Mouse (Mus musculus) neural tube, embryonic 15.5 days (tissue): ENCODE measurements around the gene Pter. TPM values are rescaled to one million over a fixed set of nuclear protein-coding genes. Genes with fewer than 3 reads are reported as not detected.
A peak's percentile ranks its signal among the peaks of the same experiment; 100 is the strongest.

Source experiments
- ATAC-seq: fragments of 200-750 bp; cut with Nextera tagmentation; 2 replicates; pipeline ENCODE4 v1.8.0; 2017; ENCODE audit warnings: mild to moderate bottlenecking, moderate TSS enrichment, moderate library complexity; ENCODE audit not compliant: low FRiP score
- H3K27ac ChIP-seq: fragments of 300-500 bp; sonication (generic); replicated peaks from 2 replicates; pipeline ENCODE4 v1.5.1; 2015; ENCODE audit warnings: mild to moderate bottlenecking, inconsistent platforms
- H3K27me3 ChIP-seq: fragments of 300-500 bp; sonication (generic); replicated peaks from 2 replicates; pipeline ENCODE4 v1.6.1; 2015; ENCODE audit warnings: inconsistent platforms
- H3K36me3 ChIP-seq: fragments of 300-500 bp; sonication (generic); 2 replicates; pipeline ENCODE4 v1.6.1; 2015; ENCODE audit warnings: inconsistent platforms
- H3K4me1 ChIP-seq: fragments of 300-500 bp; sonication (generic); 2 replicates; pipeline ENCODE4 v1.6.1; 2015; ENCODE audit warnings: inconsistent platforms
- H3K4me2 ChIP-seq: fragments of 300-500 bp; sonication (generic); 2 replicates; pipeline ENCODE4 v1.6.1; 2015; ENCODE audit warnings: inconsistent platforms, mild to moderate bottlenecking, moderate library complexity
- H3K4me3 ChIP-seq: fragments of 300-500 bp; sonication (generic); replicated peaks from 2 replicates; pipeline ENCODE4 v1.5.1; 2015; ENCODE audit warnings: mild to moderate bottlenecking, inconsistent platforms
- H3K9ac ChIP-seq: fragments of 300-500 bp; sonication (generic); replicated peaks from 2 replicates; pipeline ENCODE4 v1.6.1; 2015; ENCODE audit warnings: mild to moderate bottlenecking, inconsistent platforms
- H3K9me3 ChIP-seq: fragments of 300-500 bp; sonication (generic); replicated peaks from 2 replicates; pipeline ENCODE4 v1.6.1; 2016; ENCODE audit warnings: inconsistent platforms
- WGBS: fragments of 180-500 bp; shearing (Covaris S2); methylation state at CpG from one replicate; pipeline ENCODE4 v1.1.7; 2015; ENCODE audit warnings: mixed read lengths; 5-methylcytosine and 5-hydroxymethylcytosine counted together
- polyA plus RNA-seq: library from polyadenylated mRNA; unstranded; fragments of >200 nt; fragmentation: Nextera tagmentation; extraction: Ambion mirVana; gene quantifications from 2 replicates; pipeline ENCODE4 v1.2.1, GENCODE M21; 2015

Pter gene
- polyA plus RNA-seq, 1 experiment from 2014 or later = 6.6 TPM

DNA sequence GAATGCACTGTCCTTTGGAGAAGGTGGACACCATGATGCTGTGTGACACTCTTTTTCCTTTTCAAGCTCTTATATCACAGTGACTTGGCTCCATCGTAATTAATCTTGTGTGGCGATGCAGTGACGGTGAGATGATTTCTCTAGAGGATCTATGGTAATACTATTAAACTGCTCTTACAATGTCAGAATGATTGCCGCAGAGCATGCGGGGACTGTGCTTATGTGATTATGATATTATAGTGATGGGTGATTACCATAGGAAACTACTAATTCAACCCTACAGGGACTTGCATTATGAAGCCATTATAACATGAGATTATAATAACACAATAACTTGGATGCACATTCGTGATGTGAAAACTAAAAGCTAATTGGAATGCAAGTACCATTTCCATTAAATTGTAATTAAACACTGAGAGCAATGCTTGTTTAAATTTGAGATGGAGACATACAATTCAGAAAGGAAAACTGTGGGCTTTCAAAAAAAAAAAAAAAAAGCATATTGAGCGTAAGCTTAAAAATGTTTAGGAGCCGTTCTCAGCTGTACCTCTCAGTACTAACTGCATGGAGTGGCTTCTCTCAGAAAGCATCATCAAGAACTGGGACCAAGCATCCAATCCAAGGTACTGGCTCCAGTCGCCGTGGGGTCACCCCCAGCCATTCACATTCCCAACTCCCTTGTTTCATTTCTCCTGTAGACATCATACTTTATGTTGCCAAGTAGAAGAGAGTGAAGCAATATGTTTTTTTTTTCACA lies 13.8 kb downstream of the Pter start:
- Histone ChIP-seq H3K27ac (no peak overlapping the region), H3K4me2 (no peak overlapping the region), H3K9me3 (no peaks in the 10 kb centered on the region), H3K4me3 (no peak overlapping the region), H3K9ac (no peak overlapping the region), H3K4me1 (no peaks in the 10 kb centered on the region), H3K27me3 (no peaks in the 10 kb centered on the region), H3K36me3 (no peaks in the 10 kb centered on the region)
- ATAC-seq = peak; percentile 94
- WGBS = 53% methylated on average over 10 of the region's 10 CpGs

DNA sequence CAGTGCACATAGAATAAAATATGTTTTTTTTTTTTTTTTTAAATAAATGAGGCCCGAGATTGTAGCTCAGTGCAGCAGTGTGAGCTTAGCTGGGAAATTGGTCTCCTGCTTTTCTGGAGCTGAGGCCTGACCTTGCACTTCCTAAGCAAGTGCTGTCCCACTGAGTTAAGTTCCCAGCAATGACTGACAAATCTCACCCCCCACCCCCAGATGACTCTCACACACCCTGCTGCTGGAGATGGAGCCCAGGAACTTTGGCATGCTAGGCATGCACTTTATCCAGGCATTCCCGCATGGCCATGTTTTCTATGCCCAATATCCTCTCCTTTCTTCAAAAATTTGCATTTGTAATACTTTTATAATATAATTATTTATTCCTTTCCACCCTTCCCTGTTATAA lies 14.8 kb downstream of the Pter start:
- Histone ChIP-seq H3K9me3 (no peaks in the 10 kb centered on the region), H3K27me3 (no peaks in the 10 kb centered on the region), H3K9ac (no peak overlapping the region), H3K4me1 (no peaks in the 10 kb centered on the region), H3K27ac (no peak overlapping the region), H3K4me2 (no peak overlapping the region), H3K4me3 (no peak overlapping the region), H3K36me3 (no peaks in the 10 kb centered on the region)
- 68% methylated on average over 2 of the region's 2 CpGs for WGBS
- no peak for ATAC-seq

DNA sequence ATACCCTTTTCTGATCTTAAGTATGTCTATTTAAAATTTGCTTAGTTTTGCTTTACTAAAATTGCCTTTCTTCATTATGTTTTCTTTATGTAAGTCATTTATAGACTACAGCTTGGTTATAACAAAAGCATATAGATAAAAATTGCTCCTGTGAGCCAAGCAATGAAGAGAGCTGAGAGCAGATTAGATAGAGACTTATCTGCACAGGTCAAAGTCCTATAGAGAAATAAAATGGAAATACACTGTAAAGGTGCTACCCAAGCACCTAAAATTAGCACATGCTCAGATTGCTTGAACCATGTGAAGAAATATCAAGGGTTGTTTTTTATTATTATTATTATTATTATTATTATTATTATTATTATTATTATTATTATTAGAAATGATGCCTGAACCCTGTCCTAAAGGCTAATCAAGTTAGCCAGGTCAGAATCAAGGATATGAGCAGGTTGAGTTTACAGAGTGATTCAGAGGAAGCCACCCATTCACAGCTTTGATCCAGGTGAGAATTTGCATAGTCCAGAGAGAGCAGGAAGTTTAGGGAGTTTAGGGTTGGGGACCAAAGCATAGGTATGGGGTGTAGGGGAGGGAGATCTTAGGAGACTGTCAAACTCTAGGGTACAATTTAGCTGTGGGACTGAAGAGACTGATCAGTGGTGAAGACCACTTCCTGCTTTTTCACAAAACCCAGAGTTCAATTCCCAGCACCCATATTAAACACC lies 33.0 kb downstream of the Pter start:
- no peaks in the 10 kb centered on the region for H3K36me3 ChIP-seq
- H3K4me3 ChIP-seq = no peak overlapping the region
- no peak for ATAC-seq
- H3K4me2 ChIP-seq = no peak overlapping the region
- no peaks in the 10 kb centered on the region for H3K4me1 ChIP-seq
- no peak overlapping the region for H3K9ac ChIP-seq
- H3K9me3 ChIP-seq = no peaks in the 10 kb centered on the region; the same call in 1 of the 2 replicates
- H3K27me3 ChIP-seq = no peaks in the 10 kb centered on the region
- no peak overlapping the region for H3K27ac ChIP-seq

DNA sequence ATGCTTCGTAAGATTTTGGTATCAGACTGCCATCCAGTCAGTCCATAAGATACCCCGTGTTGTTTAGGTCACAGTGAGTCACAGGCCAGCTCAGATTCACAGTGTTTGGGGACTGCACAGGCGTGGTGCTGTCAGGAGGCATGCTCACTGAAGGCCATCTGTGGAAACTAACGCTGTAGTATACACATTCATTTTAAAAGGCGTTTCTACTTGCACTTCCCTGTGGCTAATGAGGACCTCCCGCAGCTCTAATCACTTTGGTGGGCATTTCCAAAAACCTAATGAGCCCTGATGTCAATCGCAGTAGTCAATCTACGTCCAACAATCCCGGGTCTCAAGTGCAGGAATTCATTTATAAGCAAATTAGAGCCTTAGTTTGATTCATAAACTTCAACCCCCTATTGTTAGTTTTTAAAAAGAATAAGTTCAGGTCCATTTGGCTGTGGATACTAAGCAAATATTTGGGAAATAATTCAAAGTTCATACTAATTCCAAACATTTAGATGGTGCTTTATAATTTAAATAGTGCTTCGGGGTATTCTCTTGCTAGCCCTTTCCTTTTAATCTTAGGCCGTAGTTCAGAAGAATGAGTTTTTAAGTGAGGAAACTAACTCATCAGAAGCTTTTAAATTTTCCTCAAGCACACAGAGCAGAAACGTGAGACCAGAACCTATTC lies 46.3 kb downstream of the Pter start:
- no peaks in the 10 kb centered on the region for H3K27me3 ChIP-seq
- H3K9me3 ChIP-seq = no peaks in the 10 kb centered on the region
- no peak overlapping the region for H3K27ac ChIP-seq
- no peaks in the 10 kb centered on the region for H3K4me1 ChIP-seq
- no peak overlapping the region for H3K9ac ChIP-seq
- no peak for ATAC-seq
- H3K36me3 ChIP-seq = no peaks in the 10 kb centered on the region
- no peak overlapping the region for H3K4me3 ChIP-seq
- H3K4me2 ChIP-seq = no peak overlapping the region
- 40% methylated on average over 12 of the region's 12 CpGs for WGBS

DNA sequence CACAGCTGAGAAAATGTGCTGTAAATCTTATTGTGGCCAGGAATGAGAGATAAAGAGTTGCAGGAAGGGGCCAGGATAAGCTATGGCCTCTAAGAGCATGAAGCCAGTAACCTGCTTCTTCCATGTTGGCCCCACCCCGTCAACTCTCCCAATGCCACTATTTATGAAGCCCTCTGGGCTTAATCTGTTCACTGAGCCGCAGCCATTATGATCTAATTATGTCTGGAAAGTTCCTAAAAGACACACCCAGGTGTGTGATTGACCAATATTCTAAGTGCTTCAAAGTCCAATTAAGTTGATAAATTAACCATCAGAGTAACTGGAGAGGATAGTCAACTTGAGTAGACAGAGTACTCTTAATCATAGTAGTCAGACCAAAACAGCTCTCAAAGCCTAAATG lies 49.9 kb downstream of the Pter start:
- Histone ChIP-seq H3K9me3 (no peaks in the 10 kb centered on the region), H3K9ac (no peak overlapping the region), H3K36me3 (no peaks in the 10 kb centered on the region), H3K4me2 (no peak overlapping the region), H3K27me3 (no peaks in the 10 kb centered on the region), H3K27ac (no peak overlapping the region), H3K4me1 (no peaks in the 10 kb centered on the region), H3K4me3 (no peak overlapping the region)
- no peak for ATAC-seq
- WGBS = 71% methylated on average over 2 of the region's 2 CpGs

DNA sequence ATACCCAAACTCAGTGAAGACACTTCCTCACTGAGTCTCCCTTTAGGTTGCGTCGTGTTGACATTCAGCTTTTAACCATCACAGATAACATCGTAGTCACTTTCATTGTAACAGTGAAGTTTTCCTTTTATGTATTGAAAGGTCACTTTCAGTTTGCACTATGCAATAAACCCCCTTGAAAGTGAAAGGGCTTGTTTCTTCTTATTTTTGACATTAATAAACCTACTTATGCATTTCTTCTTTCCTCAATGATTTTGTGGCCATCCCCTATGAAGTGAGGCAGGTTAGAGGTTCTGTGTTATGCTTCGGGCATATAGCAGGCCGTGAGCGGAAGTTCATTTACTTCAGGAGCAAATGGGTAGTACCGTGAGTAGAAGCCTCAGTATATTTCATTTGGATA lies 53.5 kb downstream of the Pter start:
- H3K36me3 ChIP-seq = no peaks in the 10 kb centered on the region
- 89% methylated on average over 7 of the region's 7 CpGs for WGBS
- no peak overlapping the region for H3K4me2 ChIP-seq
- no peaks in the 10 kb centered on the region for H3K27me3 ChIP-seq
- no peak for ATAC-seq
- no peaks in the 10 kb centered on the region for H3K4me1 ChIP-seq
- H3K4me3 ChIP-seq = no peak overlapping the region
- no peak overlapping the region for H3K9ac ChIP-seq
- no peak overlapping the region for H3K27ac ChIP-seq
- H3K9me3 ChIP-seq = no peaks in the 10 kb centered on the region

DNA sequence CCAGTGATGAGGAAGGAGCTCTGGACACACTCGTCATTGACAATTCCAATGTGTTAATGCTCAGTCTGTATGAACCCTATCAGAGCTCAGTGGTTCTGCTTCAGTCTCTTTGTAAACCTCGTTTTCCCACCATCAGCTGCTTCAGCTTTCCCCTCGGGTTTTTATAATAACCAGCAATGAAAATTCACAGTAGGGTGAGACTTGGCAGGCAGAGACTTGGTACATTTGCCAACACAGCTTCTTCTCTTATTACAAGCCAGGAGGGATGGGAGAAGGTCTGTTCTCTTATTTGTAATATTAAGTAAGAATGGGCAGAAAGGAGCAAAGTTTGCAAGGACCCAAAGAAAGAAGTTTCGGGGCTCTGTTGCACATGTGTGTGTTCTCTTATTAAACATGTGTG lies 54.9 kb downstream of the Pter start:
- H3K27me3 ChIP-seq = no peaks in the 10 kb centered on the region
- no peak overlapping the region for H3K4me3 ChIP-seq
- H3K9ac ChIP-seq = no peak overlapping the region
- no peaks in the 10 kb centered on the region for H3K9me3 ChIP-seq
- H3K4me1 ChIP-seq = no peaks in the 10 kb centered on the region
- ATAC-seq = no peak
- H3K27ac ChIP-seq = no peak overlapping the region
- no peak overlapping the region for H3K4me2 ChIP-seq
- no peaks in the 10 kb centered on the region for H3K36me3 ChIP-seq
- 61% methylated on average over 4 of the region's 4 CpGs for WGBS

DNA sequence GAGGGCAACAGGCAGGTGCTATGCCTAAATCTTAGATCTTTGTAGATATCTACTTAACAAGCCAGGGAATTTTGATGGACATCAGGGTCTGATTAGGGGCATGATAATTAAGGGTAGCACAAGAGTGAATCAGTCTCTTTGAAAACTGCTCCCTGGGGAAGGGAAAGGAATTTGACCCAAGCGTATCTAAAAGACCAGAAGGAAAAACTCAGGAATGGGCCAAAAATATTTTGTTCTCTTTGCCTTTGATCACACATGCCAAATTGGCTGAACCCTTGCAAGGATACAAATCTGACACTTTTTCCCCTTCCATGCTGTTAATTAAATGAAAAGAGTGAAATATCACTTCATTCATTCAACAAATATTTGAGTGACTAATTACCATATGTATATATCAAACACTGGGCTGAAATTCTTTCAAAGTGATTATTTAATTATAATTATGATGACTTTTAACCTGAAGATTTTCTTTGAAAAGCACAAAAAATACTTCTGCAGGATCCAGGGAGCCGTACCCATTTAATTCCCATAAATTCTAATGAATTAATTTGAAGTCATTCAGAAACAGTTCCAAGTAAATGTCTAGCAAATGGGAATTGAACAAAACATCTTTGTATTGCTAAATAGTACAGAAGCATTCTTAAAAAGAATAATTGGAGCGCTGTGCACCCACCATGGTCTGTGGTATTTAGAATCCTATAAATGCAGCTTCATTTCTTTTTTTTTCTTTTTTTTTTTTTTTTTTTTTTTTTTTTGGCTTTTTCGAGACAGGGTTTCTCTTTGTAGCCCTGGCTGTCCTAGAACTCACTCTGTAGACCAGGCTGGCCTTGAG lies 61.3 kb downstream of the Pter start:
- no peak for ATAC-seq
- 69% methylated on average over 4 of the region's 4 CpGs for WGBS
- no peaks in the 10 kb centered on the region for H3K36me3 ChIP-seq

DNA sequence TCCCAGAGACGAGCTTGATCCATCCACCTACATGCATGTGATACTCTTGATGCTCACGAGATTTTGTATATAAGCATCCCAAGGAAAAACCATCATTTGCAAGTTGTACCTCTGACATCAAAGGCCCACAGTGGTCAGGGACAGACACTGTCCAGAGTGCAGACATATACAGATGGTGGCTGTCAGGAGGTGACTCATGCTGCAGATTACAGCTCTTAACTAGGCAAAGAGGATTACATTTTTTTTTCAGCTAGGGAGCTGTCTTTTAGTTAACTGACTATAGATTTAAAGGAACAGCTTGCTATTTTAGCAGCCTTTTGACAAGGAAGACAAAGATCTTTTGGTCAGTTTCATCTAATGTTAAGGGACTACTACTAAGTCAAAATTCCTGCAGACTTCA lies 76.2 kb downstream of the Pter start:
- H3K27me3 ChIP-seq = no peaks in the 10 kb centered on the region
- H3K4me2 ChIP-seq = no peak overlapping the region
- no peak overlapping the region for H3K9ac ChIP-seq
- no peaks in the 10 kb centered on the region for H3K4me1 ChIP-seq
- H3K9me3 ChIP-seq = no peaks in the 10 kb centered on the region
- no peak for ATAC-seq
- H3K27ac ChIP-seq = no peak overlapping the region
- H3K36me3 ChIP-seq = no peaks in the 10 kb centered on the region
- no peak overlapping the region for H3K4me3 ChIP-seq
- 88% methylated on average over 2 of the region's 2 CpGs for WGBS

More for the DNA sequence above, 61.3 kb downstream of the Pter start:
- Histone ChIP-seq H3K27me3 (no peaks in the 10 kb centered on the region), H3K4me2 (no peak overlapping the region), H3K4me3 (no peak overlapping the region), H3K9ac (no peak overlapping the region), H3K4me1 (no peaks in the 10 kb centered on the region), H3K9me3 (no peaks in the 10 kb centered on the region), H3K27ac (no peak overlapping the region)

DNA sequence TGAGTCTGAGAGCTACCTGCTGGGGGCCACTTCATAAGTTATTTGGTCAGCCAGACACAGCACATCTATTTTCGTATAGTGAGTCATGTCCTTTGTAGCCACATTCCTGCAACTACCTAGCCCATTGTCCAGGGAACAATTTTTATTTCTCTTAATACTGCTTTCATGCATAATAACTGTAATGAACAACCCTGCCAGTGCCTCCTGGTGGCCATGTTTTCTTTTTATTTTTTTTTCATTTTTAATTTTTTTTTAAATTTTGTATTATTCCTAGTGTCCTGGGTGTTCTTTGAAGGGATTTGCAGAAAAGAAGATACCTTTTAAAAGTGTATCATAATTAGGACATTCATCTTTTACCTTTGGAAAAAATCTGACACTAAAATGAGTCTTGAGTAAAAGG lies 84.6 kb downstream of the Pter start:
- Histone ChIP-seq H3K36me3 (no peaks in the 10 kb centered on the region), H3K9me3 (no peaks in the 10 kb centered on the region), H3K4me3 (no peak overlapping the region), H3K4me1 (peaks cover 31% of the 10 kb centered on the region), H3K9ac (no peak overlapping the region), H3K27me3 (peaks cover 39% of the 10 kb centered on the region), H3K27ac (no peak overlapping the region), H3K4me2 (no peak overlapping the region)
- WGBS = 69% methylated on average over 1 of the region's 1 CpGs
- ATAC-seq = no peak

DNA sequence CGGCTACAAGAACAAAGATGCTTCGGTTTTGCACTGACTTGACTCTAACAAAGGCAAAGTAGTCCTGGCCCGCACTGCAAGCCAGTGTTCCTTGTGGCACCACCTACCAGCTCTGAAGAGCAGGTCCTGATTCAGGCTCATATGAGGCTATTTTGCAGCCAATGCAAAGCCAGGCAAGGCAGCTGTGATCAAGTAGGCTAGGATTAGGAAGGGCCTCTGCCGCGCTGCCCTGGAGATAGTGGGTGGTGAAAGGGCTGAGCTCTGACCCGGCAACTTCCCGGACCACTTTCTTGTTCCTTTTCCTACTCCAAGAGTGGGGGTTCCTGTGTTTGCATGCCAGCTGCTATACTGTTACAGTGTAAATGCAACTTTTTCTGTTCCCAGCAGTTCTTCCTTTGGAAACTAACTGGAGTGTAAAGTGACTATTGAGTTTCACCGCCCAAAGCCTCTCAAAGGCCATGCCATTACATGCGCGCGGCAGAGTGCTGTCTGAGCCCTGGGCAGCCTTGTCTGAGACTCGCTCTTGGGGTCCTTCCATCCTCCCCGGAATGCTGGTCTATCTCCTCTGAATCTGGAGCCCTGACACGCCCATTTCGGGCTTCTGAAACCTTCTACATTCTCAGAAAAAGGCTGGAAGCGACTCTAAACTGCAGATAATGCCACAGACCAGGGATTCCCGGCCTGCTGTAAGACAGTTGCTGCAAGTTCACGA lies 85.6 kb downstream of the Pter start:
- WGBS = 9% methylated on average over 18 of the region's 18 CpGs
- Histone ChIP-seq H3K4me2 (peak overlapping the region; percentile 100), H3K36me3 (no peaks in the 10 kb centered on the region), H3K9me3 (no peaks in the 10 kb centered on the region), H3K4me3 (peak overlapping the region; percentile 56), H3K27me3 (peaks cover 43% of the 10 kb centered on the region), H3K4me1 (peaks cover 31% of the 10 kb centered on the region), H3K9ac (peak overlapping the region; percentile 51), H3K27ac (peak overlapping the region; percentile 10)
- peak; percentile 32 for ATAC-seq
